Mouse (Mus musculus): ENCODE data around the gene Fam198b.

Gene Fam198b

GRCm38 (mm10) chr3:79884305-79884704 is at the start of gene Fam198b:
Gene Fam198b (plus strand): TSS chr3:79884533.
- DNase-seq (ENCODE audit: low spot score in 2 of 2), result no peak

GRCm38 (mm10) chr3:79838751-79839150 is 45.6 kb upstream of the Fam198b start:
- DNase-seq (ENCODE audit: low spot score in 2 of 2), result no peak

GRCm38 (mm10) chr3:79841475-79841874 is 42.9 kb upstream of the Fam198b start:
- no peak for DNase-seq (ENCODE audit: low spot score in 2 of 2)

- DNase-seq (ENCODE audit: low spot score in 2 of 2), result no peak
Measured at GRCm38 (mm10) chr3:79842165-79842564, 42.2 kb upstream of the Fam198b start.

GRCm38 (mm10) chr3:79842616-79843016 is 41.7 kb upstream of the Fam198b start:
- DNase-seq (ENCODE audit: low spot score in 2 of 2), result peak; percentile 75 to 82

- DNase-seq (ENCODE audit: low spot score in 2 of 2), result no peak
Measured at GRCm38 (mm10) chr3:79843999-79844398, 40.3 kb upstream of the Fam198b start.

GRCm38 (mm10) chr3:79846633-79847032 is 37.7 kb upstream of the Fam198b start:
- no peak for DNase-seq (ENCODE audit: low spot score in 2 of 2)

- no peak for DNase-seq (ENCODE audit: low spot score in 2 of 2)
Measured at GRCm38 (mm10) chr3:79848841-79849240, 35.5 kb upstream of the Fam198b start.

- DNase-seq (ENCODE audit: low spot score in 2 of 2), result no peak
Measured at GRCm38 (mm10) chr3:79849621-79850020, 34.7 kb upstream of the Fam198b start.

- DNase-seq (ENCODE audit: low spot score in 2 of 2), result no peak
Measured at GRCm38 (mm10) chr3:79850656-79851055, 33.7 kb upstream of the Fam198b start.

GRCm38 (mm10) chr3:79852108-79852507 is 32.2 kb upstream of the Fam198b start:
- no peak for DNase-seq (ENCODE audit: low spot score in 2 of 2)

GRCm38 (mm10) chr3:79852654-79853166 is 31.6 kb upstream of the Fam198b start, which contains the start of gene Tmem144:
Gene Tmem144 (minus strand): TSS chr3:79852773.
- no peak for DNase-seq (ENCODE audit: low spot score in 2 of 2)

GRCm38 (mm10) chr3:79857780-79858179 is 26.6 kb upstream of the Fam198b start:
- no peak for DNase-seq (ENCODE audit: low spot score in 2 of 2)

GRCm38 (mm10) chr3:79858221-79858620 is 26.1 kb upstream of the Fam198b start:
- no peak for DNase-seq (ENCODE audit: low spot score in 2 of 2)

GRCm38 (mm10) chr3:79864824-79865223 is 19.5 kb upstream of the Fam198b start:
- no peak for DNase-seq (ENCODE audit: low spot score in 2 of 2)

- DNase-seq (ENCODE audit: low spot score in 2 of 2), result no peak
Measured at GRCm38 (mm10) chr3:79866089-79866488, 18.2 kb upstream of the Fam198b start.

- no peak for DNase-seq (ENCODE audit: low spot score in 2 of 2)
Measured at GRCm38 (mm10) chr3:79866526-79866925, 17.8 kb upstream of the Fam198b start.

GRCm38 (mm10) chr3:79867121-79867709 is 17.1 kb upstream of the Fam198b start:
- peak in 1 of 2 experiments; percentile 60 for DNase-seq (ENCODE audit: low spot score in 2 of 2)

- DNase-seq (ENCODE audit: low spot score in 2 of 2), result no peak
Measured at GRCm38 (mm10) chr3:79875471-79875870, 8.9 kb upstream of the Fam198b start.

GRCm38 (mm10) chr3:79878350-79878749 is 6.0 kb upstream of the Fam198b start:
- DNase-seq (ENCODE audit: low spot score in 2 of 2), result no peak

GRCm38 (mm10) chr3:79879246-79879645 is 5.1 kb upstream of the Fam198b start:
- no peak for DNase-seq (ENCODE audit: low spot score in 2 of 2)

- no peak for DNase-seq (ENCODE audit: low spot score in 2 of 2)
Measured at GRCm38 (mm10) chr3:79881645-79882044, 2.7 kb upstream of the Fam198b start.

- peak; percentile 67 to 80 for DNase-seq (ENCODE audit: low spot score in 2 of 2)
Measured at GRCm38 (mm10) chr3:79883092-79883491, 1.2 kb upstream of the Fam198b start.

GRCm38 (mm10) chr3:79884761-79885189 is 442 bp downstream of the Fam198b start:
- DNase-seq (ENCODE audit: low spot score in 2 of 2), result peak; percentile 62 to 81

Measured in frontal cortex, postnatal 36 days (tissue).